Mouse (Mus musculus): ENCODE measurements around the gene Fcgrt.

DNA sequence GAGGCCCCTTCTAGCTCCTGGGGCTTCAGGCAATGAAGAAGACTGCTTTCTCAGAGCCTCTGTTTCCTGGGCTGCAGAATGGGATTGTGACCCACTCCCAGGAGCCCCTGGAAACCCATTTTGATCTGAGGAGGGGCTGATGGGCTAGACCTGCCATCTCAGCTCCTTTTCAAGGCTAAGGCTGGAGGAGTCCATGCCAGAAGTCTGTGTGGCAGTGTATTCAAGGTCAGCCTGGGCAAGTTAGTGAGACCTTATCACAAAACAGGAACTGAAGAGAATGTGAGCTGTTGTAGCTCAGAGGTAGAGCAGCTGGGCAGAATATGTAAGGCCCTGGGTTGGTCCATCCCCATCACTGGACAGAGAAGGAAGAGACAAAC is 46.7 kb downstream of the Fcgrt start:
- TF ChIP-seq POLR2A (IDR thresholded peaks at IDR 0.05; ENCODE audit: control insufficient read depth, extremely low read depth, insufficient read depth, low read length, poor library complexity) (no peak), CTCF (IDR thresholded peaks at IDR 0.05; ENCODE audit: borderline replicate concordance, control insufficient read depth, extremely low read depth, insufficient read depth, low read length, poor library complexity) (no peak)

Data from thymus, adult 2 months (tissue).